Mouse (Mus musculus) lung, adult 2 months (tissue): ENCODE results near the gene Cdc34b.

ENCODE experiments used
- CTCF ChIP-seq: fragments of 200-500 bp; IDR thresholded peaks from 2 replicates; pipeline ENCODE4 v1.5.1; 2011; ENCODE audit warnings: mild to moderate bottlenecking, low read length, control low read depth; ENCODE audit not compliant: insufficient read depth
- POLR2A ChIP-seq: fragments of 200-500 bp; IDR thresholded peaks from 2 replicates; pipeline ENCODE4 v1.6.1; 2011; ENCODE audit warnings: low read depth, mild to moderate bottlenecking, control low read depth, low read length, borderline replicate concordance; ENCODE audit errors: extremely low read depth

- TF ChIP-seq CTCF (no peak), POLR2A (no peak)
Observed at GRCm38 (mm10) chr11:94719216-94719615, 22.4 kb upstream of the Cdc34b start.
